Mouse (Mus musculus): Measurements from ENCODE around the gene Phox2b. TPM values are rescaled to one million over a fixed set of nuclear protein-coding genes. Genes with fewer than 3 reads are reported as not detected.

The Phox2b gene
- total RNA-seq (2021) = under 1 TPM in 1 of 2 experiments, not detected in 1; 0.10 TPM
- long read RNA-seq, experiment 1 = 0 reads
- long read RNA-seq, experiment 2 = 0 reads

DNA sequence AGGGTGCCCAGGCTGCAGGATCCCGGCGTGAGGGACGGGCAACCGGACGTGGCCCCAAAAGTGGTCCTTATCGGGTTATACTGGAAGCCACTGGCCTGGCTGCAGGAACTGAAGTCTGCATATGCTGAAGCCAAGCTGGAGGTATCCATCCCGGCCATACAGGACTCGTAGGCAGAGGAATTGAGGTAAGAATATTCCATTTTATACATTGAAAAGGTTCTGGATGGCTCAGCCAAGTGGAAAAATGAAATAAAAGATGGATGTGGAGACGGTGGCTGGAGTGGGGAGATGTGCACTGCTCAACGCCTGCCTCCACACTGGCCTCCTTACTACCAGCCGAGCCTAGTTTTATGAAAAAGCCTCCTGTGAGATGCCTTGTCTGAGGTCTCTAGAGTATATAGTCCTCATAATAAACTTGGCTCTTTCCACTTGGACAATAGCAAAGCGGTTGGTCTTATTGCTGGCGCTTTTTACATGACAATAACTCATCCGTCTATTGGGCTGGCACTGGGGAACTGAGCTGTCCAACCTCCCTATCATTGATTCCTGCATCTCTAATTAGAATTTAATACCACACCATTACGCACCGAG, at the start of gene Phox2b:
Gene Phox2b (minus strand): TSS at position 569 of the 591 bp plus-strand sequence.
- peak in 1 of 2 experiments; percentile 20 for DNase-seq (ENCODE audit: low spot score in 2 of 2)

DNA sequence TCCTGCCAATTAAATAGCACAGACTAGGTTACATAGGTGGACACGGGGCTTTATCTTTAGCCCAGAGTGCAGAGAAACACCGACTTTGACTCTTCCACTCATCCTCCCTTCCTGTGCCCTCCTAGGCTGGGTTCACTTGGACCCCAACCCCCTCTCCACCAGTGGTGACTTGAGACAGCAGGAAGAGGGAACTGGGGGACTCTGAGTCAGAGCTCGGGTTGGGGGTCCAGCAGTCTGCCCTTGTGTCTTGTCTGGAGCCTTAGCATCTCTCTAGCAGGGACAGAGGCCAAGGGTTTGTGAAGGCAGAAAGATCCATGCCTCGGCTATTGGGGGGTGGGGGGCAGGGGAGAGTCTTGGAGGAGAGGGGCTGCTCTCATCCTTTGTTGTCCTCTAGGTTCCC, 43.5 kb upstream of the Phox2b start:
- DNase-seq (ENCODE audit: low spot score in 2 of 2) = no peak

DNA sequence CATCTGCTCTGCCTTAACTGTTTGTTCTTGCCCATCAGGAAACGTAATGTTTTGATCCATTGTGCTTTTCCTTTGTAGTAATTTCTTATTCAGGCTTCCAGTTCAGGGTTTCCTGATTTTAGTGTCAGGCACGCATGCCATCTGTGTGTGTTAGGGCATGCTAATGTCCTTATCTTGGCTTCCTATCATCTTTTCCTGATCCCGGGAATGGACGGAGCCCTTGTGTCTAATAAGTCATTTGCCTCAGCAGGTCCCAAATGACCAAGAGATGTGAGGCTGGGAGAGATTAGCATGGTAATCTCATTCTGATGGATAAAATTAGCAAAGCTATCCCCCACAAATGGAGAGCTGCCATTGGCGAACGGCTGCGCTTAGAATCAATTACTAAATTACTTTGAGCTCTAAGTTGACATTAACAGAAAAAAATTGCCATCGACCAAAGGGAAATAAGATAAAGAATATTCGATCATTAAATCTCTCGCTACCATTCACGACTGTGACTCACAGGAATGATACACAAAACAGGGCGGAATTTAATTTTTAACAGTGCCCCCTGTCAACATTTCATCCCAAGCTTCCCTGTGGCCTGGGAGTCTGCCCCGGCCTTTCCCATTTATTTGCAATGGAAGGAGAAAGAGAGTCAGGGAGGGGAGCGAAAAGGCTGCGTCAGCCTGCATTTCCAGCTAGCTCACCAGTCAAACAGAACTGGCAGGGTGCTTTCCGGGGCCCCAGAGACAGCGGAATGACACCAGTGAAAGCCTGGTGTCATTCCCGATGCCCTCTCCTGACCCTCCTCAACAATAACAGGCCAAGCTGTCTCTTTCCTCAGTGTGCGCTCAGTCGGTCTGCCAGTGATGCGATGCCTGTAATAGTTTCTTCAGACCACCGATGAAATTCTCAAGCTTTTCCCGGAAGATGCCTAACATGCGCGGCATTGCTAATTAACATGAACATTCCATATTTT, 40.2 kb upstream of the Phox2b start:
- DNase-seq (ENCODE audit: low spot score in 2 of 2) = no peak

GRCm38 (mm10) chr5:67138643-67139042, 39.5 kb upstream of the Phox2b start:
- no peak for DNase-seq (ENCODE audit: low spot score in 2 of 2)

- DNase-seq (ENCODE audit: low spot score in 2 of 2) = no peak
Measured at GRCm38 (mm10) chr5:67134698-67135097, 35.6 kb upstream of the Phox2b start.

DNA sequence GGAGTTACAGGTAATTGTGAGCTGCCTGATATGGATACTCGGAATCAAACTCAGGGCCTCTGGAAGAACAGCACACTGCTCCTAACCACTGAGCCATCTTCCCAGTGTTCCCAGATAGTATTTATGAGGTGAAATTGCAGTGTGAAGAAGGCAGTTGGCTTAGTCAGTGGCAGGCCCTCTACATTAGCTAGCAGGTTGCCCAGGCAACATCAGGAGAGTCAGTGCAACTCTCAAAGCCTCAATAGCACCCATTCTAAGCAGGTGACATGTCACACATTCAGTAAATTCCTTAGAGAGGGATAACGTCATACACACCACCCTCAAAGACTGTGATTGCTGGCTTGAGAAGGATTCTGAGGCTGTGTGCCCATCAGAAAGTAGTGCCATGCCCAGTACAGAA, 32.6 kb upstream of the Phox2b start:
- DNase-seq (ENCODE audit: low spot score in 2 of 2) = no peak

DNA sequence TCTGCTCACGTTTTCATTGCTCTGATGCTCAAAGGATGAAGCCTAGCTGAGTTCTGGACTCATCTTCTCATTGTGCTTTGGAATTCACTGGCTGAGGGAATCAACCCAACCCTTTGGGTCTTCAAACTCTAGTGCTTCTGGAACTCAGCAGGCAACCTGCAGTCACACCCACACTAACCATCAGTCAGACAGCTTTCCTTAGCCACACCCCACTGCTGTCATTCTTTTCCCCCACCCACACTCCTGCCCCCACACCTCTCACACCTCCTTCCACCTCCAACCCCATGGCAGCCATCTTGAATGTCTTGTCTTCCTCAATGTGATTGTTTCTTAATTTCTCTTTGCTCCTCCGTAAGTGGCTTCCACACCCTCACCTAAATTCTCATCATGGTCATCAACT, 7.2 kb upstream of the Phox2b start:
- no peak for DNase-seq (ENCODE audit: low spot score in 2 of 2)

DNA sequence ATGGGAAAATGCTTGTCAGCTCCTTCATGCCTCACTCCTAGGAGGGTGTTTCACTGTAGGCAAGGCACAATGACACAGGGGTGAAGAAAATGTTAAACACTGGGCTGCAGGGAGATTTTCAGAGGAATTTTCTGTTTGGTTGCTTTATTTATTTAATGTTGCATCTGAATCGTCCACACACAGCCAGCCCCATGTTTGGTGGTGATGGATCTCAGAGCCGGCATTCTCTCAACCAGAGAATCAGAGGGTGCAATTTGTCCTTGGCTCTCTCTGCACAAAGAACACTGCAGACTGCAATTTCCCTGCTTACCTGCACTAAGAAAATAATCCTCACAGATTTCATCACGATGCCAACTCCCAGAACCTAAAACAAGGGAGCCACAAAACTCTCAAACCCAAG, 3.9 kb upstream of the Phox2b start:
- no peak for DNase-seq (ENCODE audit: low spot score in 2 of 2)

DNA sequence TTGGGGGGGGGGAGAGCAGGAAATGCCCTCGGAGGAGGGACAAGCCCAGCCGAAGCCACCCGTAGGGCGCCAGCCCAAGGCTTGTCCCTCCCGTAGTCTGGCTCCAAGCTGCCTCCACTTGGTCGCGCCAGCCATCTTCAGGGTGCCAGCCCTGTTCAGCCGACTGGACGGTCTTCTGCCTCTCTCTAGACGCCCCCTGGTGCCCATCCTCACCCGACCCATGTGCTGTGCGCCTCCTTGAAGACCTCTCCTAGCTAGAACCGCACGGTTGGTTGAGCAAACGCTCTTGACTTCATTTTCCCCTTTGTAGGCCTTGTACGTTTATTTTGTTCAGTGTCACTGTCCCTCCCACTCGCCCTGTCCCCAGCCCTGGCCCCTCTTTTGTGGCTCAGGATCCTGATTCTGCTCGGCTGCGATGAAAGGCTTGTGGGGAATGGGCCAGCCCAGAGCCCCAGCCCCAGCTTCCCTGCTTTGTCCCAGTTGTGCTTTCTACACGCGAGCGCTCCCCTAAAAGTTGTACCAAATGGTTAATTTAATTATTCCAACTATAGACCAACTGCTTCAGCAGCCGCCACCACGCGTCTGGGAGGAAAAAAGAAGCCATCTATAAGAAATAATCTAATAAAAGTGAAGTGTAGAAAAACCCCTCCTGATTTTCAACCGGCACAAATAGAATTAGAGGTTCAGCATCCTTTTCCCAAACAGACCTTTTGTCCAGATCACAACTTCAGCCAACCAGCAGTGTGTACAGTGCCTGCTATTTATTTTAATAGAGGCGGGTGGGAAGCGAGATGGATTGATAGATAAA, 2.9 kb upstream of the Phox2b start:
- DNase-seq (ENCODE audit: low spot score in 2 of 2) = peak in 1 of 2 experiments; percentile 23

- DNase-seq (ENCODE audit: low spot score in 2 of 2) = no peak
Measured at GRCm38 (mm10) chr5:67101395-67101760, 2.3 kb upstream of the Phox2b start.

DNA sequence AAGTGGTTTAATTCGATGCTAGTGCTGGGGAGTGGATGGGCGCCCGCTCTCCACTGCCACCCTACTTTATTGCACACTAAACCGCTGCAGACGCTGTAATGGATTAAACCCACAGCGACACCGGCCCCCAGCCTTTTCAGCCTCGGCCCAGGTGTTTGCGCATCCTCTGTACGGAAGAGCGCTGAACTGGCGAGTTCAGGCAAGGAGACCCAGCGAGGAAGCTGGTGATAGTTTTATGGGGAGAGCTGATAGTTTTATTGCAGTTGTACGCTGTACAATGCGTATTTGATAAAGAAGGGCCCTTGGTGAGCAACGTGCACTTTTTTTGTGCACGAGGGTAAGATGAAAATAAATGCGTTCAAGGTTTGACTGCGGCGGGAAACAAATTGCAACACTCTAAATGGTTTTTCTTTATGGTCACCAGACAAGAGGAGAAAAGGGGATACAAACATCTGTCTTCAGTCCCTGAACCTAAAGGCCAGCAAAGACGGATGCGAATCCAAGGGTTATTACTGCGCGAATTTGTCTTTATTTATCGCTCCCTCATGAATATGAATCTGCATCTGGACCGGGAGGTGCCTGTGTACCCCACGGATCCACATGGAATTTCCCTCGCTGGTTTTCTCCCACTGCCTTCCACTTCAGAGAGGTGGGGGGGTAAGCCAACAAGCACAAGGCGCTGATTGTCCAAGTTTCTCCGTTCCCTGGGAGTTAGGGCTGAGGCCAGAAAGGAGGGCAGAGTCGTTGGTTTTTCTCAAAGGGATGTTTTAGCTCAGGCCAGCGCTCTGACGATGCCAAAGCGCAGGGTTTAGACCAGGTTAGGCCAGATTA, 1.7 kb upstream of the Phox2b start:
- no peak for DNase-seq (ENCODE audit: low spot score in 2 of 2)

GRCm38 (mm10) chr5:67099393-67100271, 531 bp upstream of the Phox2b start:
- DNase-seq (ENCODE audit: low spot score in 2 of 2) = no peak

- DNase-seq (ENCODE audit: low spot score in 2 of 2) = no peak
Measured at GRCm38 (mm10) chr5:67098051-67098732, 909 bp downstream of the Phox2b start.

GRCm38 (mm10) chr5:67097106-67098050, 1.7 kb downstream of the Phox2b start:
- DNase-seq (ENCODE audit: low spot score in 2 of 2) = peak in 1 of 2 experiments; percentile 28

DNA sequence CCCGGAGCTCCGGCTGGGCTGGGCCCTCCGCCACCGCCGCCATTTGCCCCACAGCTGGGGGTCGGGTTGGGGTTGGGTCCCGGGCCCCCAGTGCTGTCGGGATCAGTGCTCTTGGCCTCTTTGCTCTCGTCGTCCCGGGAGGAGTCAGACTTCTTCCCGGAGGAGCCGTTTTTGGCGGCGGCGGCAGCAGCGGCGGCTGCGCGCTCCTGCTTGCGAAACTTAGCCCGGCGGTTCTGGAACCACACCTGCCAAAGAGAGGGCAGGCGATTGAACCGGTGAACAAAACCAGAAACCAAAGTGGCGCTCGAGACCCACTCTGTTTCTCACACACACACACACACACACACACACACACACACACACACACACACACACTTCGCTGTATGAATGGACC, 2.7 kb downstream of the Phox2b start:
- DNase-seq (ENCODE audit: low spot score in 2 of 2) = peak in 1 of 2 experiments; percentile 19

GRCm38 (mm10) chr5:67095651-67096377, 3.3 kb downstream of the Phox2b start:
- peak; percentile 13 to 21 for DNase-seq (ENCODE audit: low spot score in 2 of 2)

- peak in 1 of 2 experiments; percentile 11 for DNase-seq (ENCODE audit: low spot score in 2 of 2)
Measured at GRCm38 (mm10) chr5:67095153-67095552, 3.9 kb downstream of the Phox2b start.
